Mouse (Mus musculus): Measurements from ENCODE around the gene Dbndd2. TPM values are rescaled to one million over a fixed set of nuclear protein-coding genes. Genes with fewer than 3 reads are reported as not detected.

Gene Dbndd2
- polyA plus RNA-seq, 1 experiment from 2014 or later: 13.0 TPM

- Histone ChIP-seq H3K36me3 (ENCODE audit: inconsistent target) (no peaks in the 10 kb centered on the region), H3K4me3 (ENCODE audit: inconsistent target) (no peak overlapping the region), H3K27ac (no peak overlapping the region), H3K79me2 (ENCODE audit: inconsistent target) (no peaks in the 10 kb centered on the region)
- 2% methylated on average over 11 of the region's 11 CpGs for WGBS (ENCODE audit: missing documents)
Measured at GRCm38 (mm10) chr2:164521841-164522240, 35.9 kb downstream of the Dbndd2 start.

GRCm38 (mm10) chr2:164522280-164522679 is 36.4 kb downstream of the Dbndd2 start:
- Histone ChIP-seq H3K27ac (no peak overlapping the region), H3K79me2 (ENCODE audit: inconsistent target) (no peaks in the 10 kb centered on the region), H3K4me3 (ENCODE audit: inconsistent target) (no peak overlapping the region), H3K36me3 (ENCODE audit: inconsistent target) (no peaks in the 10 kb centered on the region)
- 20% methylated on average over 8 of the region's 8 CpGs for whole genome bisulfite sequencing (ENCODE audit: missing documents)

GRCm38 (mm10) chr2:164523301-164523773 is 37.4 kb downstream of the Dbndd2 start:
- Histone ChIP-seq H3K4me3 (ENCODE audit: inconsistent target) (no peak overlapping the region), H3K27ac (no peak overlapping the region), H3K79me2 (ENCODE audit: inconsistent target) (no peaks in the 10 kb centered on the region), H3K36me3 (ENCODE audit: inconsistent target) (no peaks in the 10 kb centered on the region)
- WGBS (ENCODE audit: missing documents): 89% methylated on average over 10 of the region's 10 CpGs

GRCm38 (mm10) chr2:164528557-164528956 is 42.7 kb downstream of the Dbndd2 start:
- Histone ChIP-seq H3K27ac (no peak overlapping the region), H3K79me2 (ENCODE audit: inconsistent target) (no peaks in the 10 kb centered on the region), H3K36me3 (ENCODE audit: inconsistent target) (no peaks in the 10 kb centered on the region), H3K4me3 (ENCODE audit: inconsistent target) (no peak overlapping the region)
- WGBS (ENCODE audit: missing documents): 50% methylated on average over 5 of the region's 5 CpGs

DNA sequence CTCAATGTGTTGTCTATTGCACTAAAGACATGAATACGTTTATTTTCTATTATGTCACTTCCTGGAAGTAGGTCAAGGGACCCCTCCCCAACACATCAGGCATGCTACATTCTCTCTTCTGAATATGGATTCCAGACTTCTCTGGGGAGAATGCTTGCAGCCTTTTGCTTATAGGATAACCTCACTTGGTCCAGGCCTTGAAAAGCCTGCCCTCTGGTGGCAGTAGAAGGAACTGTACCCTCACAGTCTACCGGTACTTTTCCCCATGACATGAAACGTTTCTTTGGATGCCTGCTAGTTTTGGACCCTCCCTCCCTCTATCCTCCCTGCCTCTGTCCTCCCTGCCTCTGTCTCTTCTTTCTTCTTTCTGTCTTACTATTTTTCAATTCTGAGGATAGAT is 45.3 kb downstream of the Dbndd2 start:
- no peaks in the 10 kb centered on the region for H3K36me3 ChIP-seq (ENCODE audit: inconsistent target)
- H3K4me3 ChIP-seq (ENCODE audit: inconsistent target): no peak overlapping the region
- WGBS (ENCODE audit: missing documents): 7% methylated on average over 3 of the region's 3 CpGs

DNA sequence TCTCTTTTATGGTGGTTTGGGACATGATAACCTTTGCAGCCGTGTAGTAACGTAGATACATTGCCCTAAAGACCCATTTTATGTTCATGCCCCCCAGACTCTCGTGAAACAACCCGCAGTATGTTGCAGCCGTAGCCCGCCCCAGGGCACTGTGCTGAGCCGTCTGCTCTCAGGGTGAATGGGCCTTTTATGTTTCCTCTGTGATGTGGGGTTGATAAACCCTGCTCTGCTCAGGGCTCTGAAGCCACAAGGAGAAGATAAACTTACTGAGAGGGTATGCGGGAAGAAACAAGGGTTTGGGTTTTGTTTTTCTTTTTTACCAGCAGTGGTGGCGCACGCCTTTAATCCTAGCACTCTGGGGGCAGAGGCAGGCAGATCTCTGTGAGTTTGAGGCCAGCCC is 48.4 kb downstream of the Dbndd2 start:
- H3K36me3 ChIP-seq (ENCODE audit: inconsistent target): no peaks in the 10 kb centered on the region
- H3K79me2 ChIP-seq (ENCODE audit: inconsistent target): no peaks in the 10 kb centered on the region
- H3K4me3 ChIP-seq (ENCODE audit: inconsistent target): no peak overlapping the region
- WGBS (ENCODE audit: missing documents): 89% methylated on average over 10 of the region's 10 CpGs
- no peak overlapping the region for H3K27ac ChIP-seq

More for the DNA sequence above, 45.3 kb downstream of the Dbndd2 start:
- H3K27ac ChIP-seq: no peak overlapping the region
- H3K79me2 ChIP-seq (ENCODE audit: inconsistent target): no peaks in the 10 kb centered on the region

GRCm38 (mm10) chr2:164537003-164537402 is 51.1 kb downstream of the Dbndd2 start:
- Histone ChIP-seq H3K4me3 (ENCODE audit: inconsistent target) (no peak overlapping the region), H3K79me2 (ENCODE audit: inconsistent target) (no peaks in the 10 kb centered on the region), H3K27ac (no peak overlapping the region), H3K36me3 (ENCODE audit: inconsistent target) (no peaks in the 10 kb centered on the region)
- 63% methylated on average over 4 of the region's 4 CpGs for WGBS (ENCODE audit: missing documents)

- Histone ChIP-seq H3K79me2 (ENCODE audit: inconsistent target) (no peaks in the 10 kb centered on the region), H3K4me3 (ENCODE audit: inconsistent target) (no peak overlapping the region), H3K36me3 (ENCODE audit: inconsistent target) (no peaks in the 10 kb centered on the region), H3K27ac (no peak overlapping the region)
- WGBS (ENCODE audit: missing documents): 37% methylated on average over 8 of the region's 8 CpGs
Measured at GRCm38 (mm10) chr2:164540652-164541427, 54.9 kb downstream of the Dbndd2 start.

DNA sequence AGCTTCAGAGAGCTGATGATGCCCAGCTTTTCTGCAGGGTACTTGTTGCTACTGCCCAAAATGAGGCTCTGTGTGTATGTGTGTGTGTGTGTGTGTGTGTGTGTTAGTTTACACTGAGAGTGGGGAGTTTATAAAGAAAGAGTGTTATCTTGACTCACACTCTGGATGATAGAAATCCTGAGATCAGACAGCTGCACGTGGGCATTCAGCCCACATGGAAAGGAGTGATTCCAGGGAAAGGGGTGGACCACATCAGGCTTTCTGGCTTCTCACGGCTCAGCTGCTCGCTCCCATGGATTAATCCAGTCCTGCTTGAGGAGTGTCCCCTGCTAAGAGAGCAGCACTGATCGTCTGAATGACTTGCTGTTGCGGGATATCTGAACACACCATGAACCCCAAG is 56.2 kb downstream of the Dbndd2 start:
- no peaks in the 10 kb centered on the region for H3K36me3 ChIP-seq (ENCODE audit: inconsistent target)
- no peaks in the 10 kb centered on the region for H3K79me2 ChIP-seq (ENCODE audit: inconsistent target)
- no peak overlapping the region for H3K27ac ChIP-seq
- 92% methylated on average over 5 of the region's 5 CpGs for WGBS (ENCODE audit: missing documents)
- no peak overlapping the region for H3K4me3 ChIP-seq (ENCODE audit: inconsistent target)

DNA sequence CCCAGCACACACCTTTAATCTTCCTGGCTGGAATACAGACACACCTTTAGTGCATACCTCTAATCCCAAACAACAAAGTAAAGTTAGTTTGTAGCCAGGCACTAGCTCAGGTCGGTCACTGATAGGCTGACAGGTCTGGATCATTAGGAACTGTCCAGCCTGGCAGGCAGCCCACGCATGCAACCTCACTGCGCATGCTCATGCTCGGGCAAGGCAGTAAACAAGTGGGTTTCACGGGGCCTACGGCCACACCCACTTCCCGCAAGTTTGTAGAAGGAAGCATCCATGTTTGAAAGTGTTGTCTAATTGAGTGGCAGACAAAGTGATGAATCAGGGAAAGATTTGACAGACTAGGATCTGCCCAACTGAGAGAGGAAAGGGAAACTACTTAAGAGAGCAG is 56.7 kb downstream of the Dbndd2 start:
- H3K4me3 ChIP-seq (ENCODE audit: inconsistent target): no peak overlapping the region
- H3K36me3 ChIP-seq (ENCODE audit: inconsistent target): no peaks in the 10 kb centered on the region
- no peak overlapping the region for H3K27ac ChIP-seq
- WGBS (ENCODE audit: missing documents): 96% methylated on average over 5 of the region's 7 CpGs
- no peaks in the 10 kb centered on the region for H3K79me2 ChIP-seq (ENCODE audit: inconsistent target)

Other genes starting within 250 kb of the Dbndd2 start
- not detected in 3 replicates for gene Svs2, start 247.6 kb upstream of the Dbndd2 start, polyA plus RNA-seq (2018)
- gene Svs3b, start 229.5 kb upstream of the Dbndd2 start, polyA plus RNA-seq (2018): not detected in 3 replicates
- not detected in 3 replicates for gene Svs4, start 207.6 kb upstream of the Dbndd2 start, polyA plus RNA-seq (2018)
- gene Svs3a, start 196.8 kb upstream of the Dbndd2 start, polyA plus RNA-seq (2018): not detected in 3 replicates
- not detected in 3 replicates for gene Svs6, start 169.4 kb upstream of the Dbndd2 start, polyA plus RNA-seq (2018)
- not detected in 3 replicates for gene Svs5, start 153.4 kb upstream of the Dbndd2 start, polyA plus RNA-seq (2018)
- 0.24 to 1.3 TPM (median 0.90 TPM) in 3 replicates for gene Slpi, start 97.0 kb upstream of the Dbndd2 start, polyA plus RNA-seq (2018)
- gene Rbpjl, start 83.0 kb upstream of the Dbndd2 start, polyA plus RNA-seq (2018): not detected in 3 replicates
- not detected in 3 replicates for gene Matn4, start 80.9 kb upstream of the Dbndd2 start, polyA plus RNA-seq (2018)
- gene Sdc4, start 42.2 kb upstream of the Dbndd2 start, polyA plus RNA-seq (2018): 114 to 215 TPM (median 133 TPM) in 3 replicates
- gene Sys1, start 29.1 kb upstream of the Dbndd2 start, polyA plus RNA-seq (2018): 6.9 to 30.0 TPM (median 27.8 TPM) in 3 replicates
- 0.30 TPM in 1 of 3 replicates, not detected in the others for gene Gm20458, start 25.1 kb upstream of the Dbndd2 start, polyA plus RNA-seq (2018)
- not detected in 3 replicates for gene Trp53tg5, start 12.4 kb upstream of the Dbndd2 start, polyA plus RNA-seq (2018)
- gene Pigt, start 11.4 kb downstream of the Dbndd2 start, polyA plus RNA-seq (2018): 58.4 to 92.7 TPM (median 64.5 TPM) in 3 replicates
- gene Wfdc2, start 76.3 kb downstream of the Dbndd2 start, polyA plus RNA-seq (2018): not detected in 3 replicates
- gene Spint3, start 87.4 kb downstream of the Dbndd2 start, polyA plus RNA-seq (2018): not detected in 3 replicates
- gene Wfdc6a, start 99.3 kb downstream of the Dbndd2 start, polyA plus RNA-seq (2018): not detected in 3 replicates
- not detected in 3 replicates for gene Eppin, start 107.5 kb downstream of the Dbndd2 start, polyA plus RNA-seq (2018)
- not detected in 3 replicates for gene Wfdc6b, start 127.4 kb downstream of the Dbndd2 start, polyA plus RNA-seq (2018)
- gene Wfdc8, start 127.5 kb downstream of the Dbndd2 start, polyA plus RNA-seq (2018): not detected in 3 replicates
- not detected in 3 replicates for gene Wfdc16, start 152.7 kb downstream of the Dbndd2 start, polyA plus RNA-seq (2018)
- gene Wfdc10, start 169.9 kb downstream of the Dbndd2 start, polyA plus RNA-seq (2018): not detected in 3 replicates
- gene Wfdc9, start 170.5 kb downstream of the Dbndd2 start, polyA plus RNA-seq (2018): not detected in 3 replicates
- not detected in 3 replicates for gene Wfdc11, start 188.0 kb downstream of the Dbndd2 start, polyA plus RNA-seq (2018)
- gene Wfdc13, start 199.0 kb downstream of the Dbndd2 start, polyA plus RNA-seq (2018): not detected in 3 replicates
- gene Spint4, start 212.4 kb downstream of the Dbndd2 start, polyA plus RNA-seq (2018): not detected in 3 replicates
- gene Spint5, start 229.2 kb downstream of the Dbndd2 start, polyA plus RNA-seq (2018): not detected in 3 replicates